Mouse (Mus musculus): ENCODE results near the gene Cul9. TPM values are rescaled to one million over a fixed set of nuclear protein-coding genes. Genes with fewer than 3 reads are reported as not detected.

Cul9 gene
- 5.4 and 7.1 TPM in 2 replicates for polyA plus RNA-seq (2012; rRNA removed; ENCODE audit: low replicate concordance)

DNA sequence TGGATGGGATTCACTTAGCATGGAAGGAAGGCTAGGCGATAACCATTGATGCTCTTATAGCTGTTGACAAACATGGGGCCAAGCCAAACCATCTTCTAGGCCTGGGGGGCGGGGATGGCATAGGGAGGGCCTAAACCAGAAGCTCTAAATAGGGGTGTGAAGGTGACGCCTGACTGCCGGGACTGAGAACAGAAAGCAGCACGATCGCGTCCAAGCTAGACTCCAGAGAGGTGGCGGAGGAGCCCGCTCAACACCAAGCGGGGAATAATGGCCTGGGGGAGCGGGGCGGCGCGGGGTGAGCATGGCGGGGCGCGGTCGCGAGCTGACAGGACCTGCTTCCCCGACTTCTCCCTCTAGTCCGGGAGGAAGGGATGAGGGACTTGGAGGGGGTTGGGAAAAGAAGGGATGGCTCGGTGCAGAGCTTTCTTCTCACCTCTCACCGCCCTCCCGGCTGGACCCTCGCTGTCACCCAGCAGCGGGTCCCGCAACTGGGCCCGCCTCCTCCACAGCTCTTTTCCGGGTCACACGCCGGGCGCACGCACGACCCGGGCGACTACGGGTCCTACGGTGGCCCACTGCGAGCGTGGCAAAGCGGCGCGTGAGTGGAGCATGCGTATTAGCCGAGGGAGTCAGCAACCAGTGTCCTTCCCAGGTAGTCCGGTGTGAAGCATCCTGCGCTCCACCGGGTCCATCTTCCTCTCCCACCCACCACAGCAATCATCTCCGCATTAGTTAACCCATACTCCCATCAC lies at the start of gene Cul9:
Gene Cul9, minus strand, starts transcription at position 576 of the 752 bp plus-strand sequence.

DNA sequence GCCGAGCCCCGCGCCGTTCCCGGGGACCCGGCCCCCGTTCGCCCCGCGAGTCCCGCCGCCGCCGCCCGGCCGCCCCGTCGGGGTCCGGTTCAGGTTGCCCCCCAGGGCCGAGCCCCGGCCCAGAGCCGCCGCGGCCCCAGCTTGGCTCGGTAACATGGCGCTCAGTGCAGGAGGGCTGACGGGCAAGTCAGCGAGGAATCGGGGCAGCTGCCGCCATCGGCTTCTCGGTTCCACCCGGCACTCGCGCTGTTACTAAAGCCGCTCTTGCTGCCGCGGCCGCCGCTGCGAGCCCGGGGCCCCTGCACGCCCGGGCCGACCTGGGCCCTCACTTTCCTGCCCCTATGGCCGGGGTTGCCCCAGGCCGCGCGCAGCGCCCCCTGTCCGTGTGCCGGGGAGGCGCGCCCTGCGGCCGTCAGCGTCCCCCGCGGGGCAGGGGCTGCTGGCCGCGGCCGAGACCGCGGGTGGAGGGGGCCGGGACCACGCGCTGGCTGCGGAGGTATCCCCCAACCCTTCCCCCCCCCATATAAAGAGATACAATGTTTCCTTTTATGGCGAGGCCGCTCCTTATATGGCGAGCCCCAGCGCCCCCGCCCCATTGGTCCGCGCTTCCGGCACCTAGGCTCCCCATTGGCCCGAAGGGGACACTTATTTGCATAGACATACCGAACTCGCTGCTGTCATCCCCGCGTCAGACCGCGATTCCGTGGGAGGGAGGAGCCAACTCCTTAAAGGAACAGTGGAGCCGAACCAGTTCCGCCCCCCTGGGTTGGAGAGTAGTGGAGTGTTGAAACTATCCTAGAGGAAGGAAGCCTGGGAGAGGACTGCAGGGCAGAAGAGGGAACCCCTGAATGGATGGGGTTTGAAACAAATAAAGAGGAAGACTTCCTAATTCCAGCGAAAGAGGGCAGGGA lies 9.7 kb upstream of the Cul9 start, which contains the start of gene Srf:
Gene Srf, minus strand, starts transcription at position 503 of the 911 bp plus-strand sequence.

DNA sequence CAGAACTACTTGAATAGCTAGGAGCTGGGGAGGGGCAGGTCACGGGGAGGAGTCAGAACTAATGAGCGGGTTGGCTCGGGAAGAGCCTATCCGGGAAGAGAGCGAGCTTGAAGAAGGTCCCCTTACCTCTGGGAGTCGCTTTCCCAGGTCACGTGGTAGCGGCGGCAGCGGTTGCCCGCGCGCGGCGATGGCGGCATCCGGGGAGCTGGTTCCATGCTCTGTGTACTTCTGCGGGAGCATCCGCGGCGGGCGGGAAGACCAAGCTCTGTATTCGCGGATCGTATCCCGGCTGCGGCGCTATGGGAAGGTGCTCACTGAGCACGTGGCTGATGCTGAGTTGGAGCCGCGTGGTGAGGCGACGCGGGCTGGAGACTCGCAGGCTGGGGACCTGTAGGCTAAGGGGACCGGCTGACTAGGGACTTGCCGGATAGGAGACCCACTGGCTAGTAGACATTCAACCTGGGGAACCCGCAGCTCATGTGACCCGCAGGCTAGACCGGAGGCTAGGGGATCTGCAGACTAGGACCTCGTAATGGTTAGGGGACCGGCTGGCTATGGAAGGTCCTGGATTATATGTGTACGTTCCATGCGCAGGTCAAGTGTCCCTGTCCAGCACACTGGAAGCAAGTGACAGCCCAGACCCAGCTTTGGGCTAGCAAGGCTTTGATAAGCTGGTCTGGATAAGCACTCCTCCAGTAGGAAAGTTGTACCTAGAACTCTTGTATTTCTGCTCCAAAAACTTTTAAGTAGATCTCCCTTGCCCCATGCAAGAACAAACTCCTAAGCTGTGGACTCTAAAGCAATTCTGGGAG lies 49.4 kb downstream of the Cul9 start, which contains the start of gene Dnph1:
Gene Dnph1, plus strand, starts transcription at position 89 of the 812 bp plus-strand sequence.

DNA sequence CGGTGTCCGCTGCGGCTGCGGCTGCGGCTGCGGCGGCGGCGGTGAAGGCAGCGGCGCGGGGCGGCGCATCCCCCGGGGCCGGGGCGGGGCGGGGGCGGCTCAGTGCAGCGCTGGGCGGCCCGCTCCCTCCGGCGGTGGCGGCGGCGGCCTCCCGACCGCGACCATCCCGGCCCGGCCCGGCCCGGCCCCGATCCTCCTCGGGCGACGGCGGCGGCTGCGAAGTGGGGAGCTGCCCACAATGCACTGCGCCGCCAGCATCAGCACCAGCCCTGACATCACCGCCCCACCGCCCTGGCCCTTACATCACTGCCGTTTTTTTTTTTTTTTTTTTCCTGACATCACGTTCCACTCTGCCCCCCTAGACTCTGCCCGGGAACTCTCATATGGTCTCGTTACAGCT lies 58.8 kb downstream of the Cul9 start, which contains the start of gene Ttbk1:
Gene Ttbk1, minus strand, starts transcription at position 245 of the 400 bp plus-strand sequence.

Other genes with a start within 250 kb of the Cul9 start
- gene Dlk2, start 249.0 kb downstream of the Cul9 start, polyA plus RNA-seq (2012; rRNA removed; ENCODE audit: low replicate concordance): 0.48 and 0.71 TPM in 2 replicates
- gene Abcc10, start 218.0 kb downstream of the Cul9 start, polyA plus RNA-seq (2012; rRNA removed; ENCODE audit: low replicate concordance): 38.3 and 51.7 TPM in 2 replicates
- gene Zfp318, start 162.7 kb downstream of the Cul9 start, polyA plus RNA-seq (2012; rRNA removed; ENCODE audit: low replicate concordance): 1.4 and 3.3 TPM in 2 replicates
- gene Crip3, start 117.5 kb downstream of the Cul9 start, polyA plus RNA-seq (2012; rRNA removed; ENCODE audit: low replicate concordance): 0.50 and 0.51 TPM in 2 replicates
- gene Slc22a7, start 107.9 kb downstream of the Cul9 start, polyA plus RNA-seq (2012; rRNA removed; ENCODE audit: low replicate concordance): not detected in 2 replicates
- 0.14 and 0.37 TPM in 2 replicates for gene Ttbk1, start 58.7 kb downstream of the Cul9 start, polyA plus RNA-seq (2012; rRNA removed; ENCODE audit: low replicate concordance)
- gene Dnph1, start 49.7 kb downstream of the Cul9 start, polyA plus RNA-seq (2012; rRNA removed; ENCODE audit: low replicate concordance): 2.9 and 3.5 TPM in 2 replicates
- 147 and 180 TPM in 2 replicates for gene Srf, start 9.8 kb upstream of the Cul9 start, polyA plus RNA-seq (2012; rRNA removed; ENCODE audit: low replicate concordance)
- gene Ptk7, start 83.1 kb upstream of the Cul9 start, polyA plus RNA-seq (2012; rRNA removed; ENCODE audit: low replicate concordance): 4.7 and 6.5 TPM in 2 replicates
- gene Klc4, start 99.6 kb upstream of the Cul9 start, polyA plus RNA-seq (2012; rRNA removed; ENCODE audit: low replicate concordance): 76.0 and 152 TPM in 2 replicates
- 101 and 186 TPM in 2 replicates for gene Mrpl2, start 99.8 kb upstream of the Cul9 start, polyA plus RNA-seq (2012; rRNA removed; ENCODE audit: low replicate concordance)
- 9.8 and 12.0 TPM in 2 replicates for gene Cul7, start 103.9 kb upstream of the Cul9 start, polyA plus RNA-seq (2012; rRNA removed; ENCODE audit: low replicate concordance)
- 28.4 and 38.6 TPM in 2 replicates for gene Rrp36, start 128.0 kb upstream of the Cul9 start, polyA plus RNA-seq (2012; rRNA removed; ENCODE audit: low replicate concordance)
- gene Mea1, start 132.4 kb upstream of the Cul9 start, polyA plus RNA-seq (2012; rRNA removed; ENCODE audit: low replicate concordance): 45.3 and 69.5 TPM in 2 replicates
- 85.2 and 117 TPM in 2 replicates for gene Klhdc3, start 134.5 kb upstream of the Cul9 start, polyA plus RNA-seq (2012; rRNA removed; ENCODE audit: low replicate concordance)
- 50.9 and 143 TPM in 2 replicates for gene Ppp2r5d, start 158.7 kb upstream of the Cul9 start, polyA plus RNA-seq (2012; rRNA removed; ENCODE audit: low replicate concordance)
- gene Pex6, start 165.1 kb upstream of the Cul9 start, polyA plus RNA-seq (2012; rRNA removed; ENCODE audit: low replicate concordance): 59.8 and 104 TPM in 2 replicates
- gene Gnmt, start 182.8 kb upstream of the Cul9 start, polyA plus RNA-seq (2012; rRNA removed; ENCODE audit: low replicate concordance): 0.51 and 3.8 TPM in 2 replicates
- 26.8 and 30.1 TPM in 2 replicates for gene Cnpy3, start 205.8 kb upstream of the Cul9 start, polyA plus RNA-seq (2012; rRNA removed; ENCODE audit: low replicate concordance)
- gene Ptcra, start 217.3 kb upstream of the Cul9 start, polyA plus RNA-seq (2012; rRNA removed; ENCODE audit: low replicate concordance): not detected in 2 replicates
- 151 and 166 TPM in 2 replicates for gene 2310039H08Rik, start 226.2 kb upstream of the Cul9 start, polyA plus RNA-seq (2012; rRNA removed; ENCODE audit: low replicate concordance)
- gene Rpl7l1, start 236.3 kb upstream of the Cul9 start, polyA plus RNA-seq (2012; rRNA removed; ENCODE audit: low replicate concordance): 7.7 and 7.9 TPM in 2 replicates